Mouse (Mus musculus) heart, embryonic 13.5 days (tissue): ENCODE data around the gene Dock11. TPM values are rescaled to one million over a fixed set of nuclear protein-coding genes. Genes with fewer than 3 reads are reported as not detected.

Experiments used
- ATAC-seq: fragments of 200-750 bp; cut with Nextera tagmentation; 2 replicates; pipeline ENCODE4 v1.8.0; 2017; ENCODE audit warnings: moderate TSS enrichment; ENCODE audit not compliant: insufficient number of reproducible peaks, low FRiP score, low TSS enrichment; ENCODE audit errors: extremely low read depth
- H3K27ac ChIP-seq: fragments of 300-500 bp; sonication (generic); replicated peaks from 2 replicates; pipeline ENCODE4 v1.5.1; 2015; ENCODE audit warnings: moderate library complexity, mild to moderate bottlenecking, inconsistent platforms
- H3K27me3 ChIP-seq: fragments of 300-500 bp; sonication (generic); replicated peaks from 2 replicates; pipeline ENCODE4 v1.6.1; 2015; ENCODE audit warnings: mild to moderate bottlenecking, inconsistent platforms
- H3K36me3 ChIP-seq: fragments of 300-500 bp; sonication (generic); 2 replicates; pipeline ENCODE4 v1.6.1; 2015; ENCODE audit warnings: mild to moderate bottlenecking, inconsistent platforms
- H3K4me1 ChIP-seq: fragments of 300-500 bp; sonication (generic); 2 replicates; pipeline ENCODE4 v1.6.1; 2015; ENCODE audit warnings: inconsistent platforms
- H3K4me2 ChIP-seq: fragments of 300-500 bp; sonication (generic); 2 replicates; pipeline ENCODE4 v1.6.1; 2015; ENCODE audit warnings: inconsistent platforms, mild to moderate bottlenecking, moderate library complexity
- H3K4me3 ChIP-seq: fragments of 300-500 bp; sonication (generic); 2 replicates; pipeline ENCODE4 v1.5.1; 2015; ENCODE audit warnings: moderate library complexity, mild to moderate bottlenecking, inconsistent platforms
- H3K9ac ChIP-seq: fragments of 300-500 bp; sonication (generic); 2 replicates; pipeline ENCODE4 v1.6.1; 2015; ENCODE audit warnings: inconsistent platforms, mild to moderate bottlenecking, moderate library complexity
- H3K9me3 ChIP-seq: fragments of 300-500 bp; sonication (generic); 2 replicates; pipeline ENCODE4 v1.6.1; 2016; ENCODE audit warnings: inconsistent platforms
- WGBS: fragments of 180-500 bp; shearing (Covaris S2); methylation state at CpG from one replicate; pipeline ENCODE4 v1.1.7; 2015; ENCODE audit warnings: mixed read lengths; 5-methylcytosine and 5-hydroxymethylcytosine counted together
- polyA plus RNA-seq: library from polyadenylated mRNA; unstranded; fragments of >200 nt; fragmentation: Nextera tagmentation; extraction: Ambion mirVana; gene quantifications from 2 replicates; pipeline ENCODE4 v1.2.1, GENCODE M21; 2015

The Dock11 gene
- polyA plus RNA-seq, 1 experiment from 2014 or later: 7.2 TPM

GRCm38 (mm10) chrX:36031113-36031512 is 142.5 kb downstream of the Dock11 start:
- H3K27ac ChIP-seq: no peak overlapping the region
- no peaks in the 10 kb centered on the region for H3K27me3 ChIP-seq
- H3K4me2 ChIP-seq: no peak overlapping the region
- H3K9me3 ChIP-seq: no peaks in the 10 kb centered on the region
- no peaks in the 10 kb centered on the region; the same call in 1 of the 2 replicates for H3K36me3 ChIP-seq
- 72% methylated on average over 5 of the region's 5 CpGs for WGBS
- no peak overlapping the region for H3K9ac ChIP-seq
- H3K4me3 ChIP-seq: no peak overlapping the region
- no peak for ATAC-seq
- no peaks in the 10 kb centered on the region for H3K4me1 ChIP-seq

- WGBS: 82% methylated on average over 8 of the region's 8 CpGs
- H3K27me3 ChIP-seq: no peaks in the 10 kb centered on the region
- no peaks in the 10 kb centered on the region for H3K9me3 ChIP-seq
- peaks cover 10% of the 10 kb centered on the region for H3K36me3 ChIP-seq
- H3K4me3 ChIP-seq: no peak overlapping the region
- no peak overlapping the region for H3K9ac ChIP-seq
- H3K27ac ChIP-seq: no peak overlapping the region
- no peak for ATAC-seq
- no peaks in the 10 kb centered on the region for H3K4me1 ChIP-seq
- H3K4me2 ChIP-seq: no peak overlapping the region
Measured at GRCm38 (mm10) chrX:36034045-36034444, 145.4 kb downstream of the Dock11 start.

GRCm38 (mm10) chrX:36045731-36046130 is 157.1 kb downstream of the Dock11 start:
- H3K36me3 ChIP-seq: 0 out of 2 replicates have a peak, but pooled peaks cover 5% of the 10 kb centered on the region
- no peak for ATAC-seq
- H3K4me3 ChIP-seq: no peak overlapping the region
- H3K27me3 ChIP-seq: no peaks in the 10 kb centered on the region
- H3K9ac ChIP-seq: no peak overlapping the region
- H3K4me1 ChIP-seq: no peaks in the 10 kb centered on the region
- no peak overlapping the region for H3K4me2 ChIP-seq
- H3K9me3 ChIP-seq: no peaks in the 10 kb centered on the region
- H3K27ac ChIP-seq: no peak overlapping the region
- 66% methylated on average over 4 of the region's 4 CpGs for WGBS

- H3K36me3 ChIP-seq: no peaks in the 10 kb centered on the region
- WGBS: 55% methylated on average over 1 of the region's 1 CpGs
- no peak overlapping the region for H3K4me2 ChIP-seq
- H3K27ac ChIP-seq: no peak overlapping the region
- H3K9ac ChIP-seq: no peak overlapping the region
- no peaks in the 10 kb centered on the region for H3K9me3 ChIP-seq
- H3K4me3 ChIP-seq: no peak overlapping the region
- no peaks in the 10 kb centered on the region for H3K27me3 ChIP-seq
- H3K4me1 ChIP-seq: no peaks in the 10 kb centered on the region
- no peak for ATAC-seq
Measured at GRCm38 (mm10) chrX:36047451-36047850, 158.8 kb downstream of the Dock11 start.

GRCm38 (mm10) chrX:36050312-36050711 is 161.7 kb downstream of the Dock11 start:
- H3K4me2 ChIP-seq: no peak overlapping the region
- H3K27ac ChIP-seq: no peak overlapping the region
- no peaks in the 10 kb centered on the region for H3K9me3 ChIP-seq
- H3K4me1 ChIP-seq: no peaks in the 10 kb centered on the region
- H3K4me3 ChIP-seq: no peak overlapping the region
- H3K27me3 ChIP-seq: no peaks in the 10 kb centered on the region
- H3K36me3 ChIP-seq: no peaks in the 10 kb centered on the region
- no peak overlapping the region for H3K9ac ChIP-seq
- no peak for ATAC-seq

- no peaks in the 10 kb centered on the region for H3K4me1 ChIP-seq
- 61% methylated on average over 2 of the region's 2 CpGs for WGBS
- H3K9me3 ChIP-seq: no peaks in the 10 kb centered on the region
- H3K4me3 ChIP-seq: no peak overlapping the region
- H3K9ac ChIP-seq: no peak overlapping the region
- no peak overlapping the region for H3K4me2 ChIP-seq
- H3K36me3 ChIP-seq: no peaks in the 10 kb centered on the region
- no peak for ATAC-seq
- no peak overlapping the region for H3K27ac ChIP-seq
- no peaks in the 10 kb centered on the region for H3K27me3 ChIP-seq
Measured at GRCm38 (mm10) chrX:36073997-36074396, 185.4 kb downstream of the Dock11 start.

- Histone ChIP-seq H3K27me3 (no peaks in the 10 kb centered on the region), H3K4me1 (no peaks in the 10 kb centered on the region), H3K9ac (no peak overlapping the region), H3K9me3 (no peaks in the 10 kb centered on the region), H3K27ac (no peak overlapping the region), H3K4me2 (no peak overlapping the region), H3K36me3 (no peaks in the 10 kb centered on the region), H3K4me3 (no peak overlapping the region)
- 63% methylated on average over 4 of the region's 4 CpGs for WGBS
- ATAC-seq: no peak
Measured at GRCm38 (mm10) chrX:36077164-36077563, 188.5 kb downstream of the Dock11 start.

GRCm38 (mm10) chrX:36082917-36083316 is 194.3 kb downstream of the Dock11 start:
- WGBS: 59% methylated on average over 1 of the region's 1 CpGs
- no peak for ATAC-seq
- Histone ChIP-seq H3K27ac (no peak overlapping the region), H3K9ac (no peak overlapping the region), H3K9me3 (no peaks in the 10 kb centered on the region), H3K4me2 (no peak overlapping the region), H3K4me1 (no peaks in the 10 kb centered on the region), H3K4me3 (no peak overlapping the region), H3K36me3 (no peaks in the 10 kb centered on the region), H3K27me3 (no peaks in the 10 kb centered on the region)

GRCm38 (mm10) chrX:36088464-36089256 is 200.0 kb downstream of the Dock11 start:
- H3K9ac ChIP-seq: no peak overlapping the region
- ATAC-seq: no peak
- no peak overlapping the region for H3K4me3 ChIP-seq
- no peaks in the 10 kb centered on the region for H3K9me3 ChIP-seq
- H3K4me2 ChIP-seq: no peak overlapping the region
- no peaks in the 10 kb centered on the region for H3K4me1 ChIP-seq
- WGBS: 74% methylated on average over 6 of the region's 6 CpGs
- no peak overlapping the region for H3K27ac ChIP-seq
- no peaks in the 10 kb centered on the region for H3K27me3 ChIP-seq
- no peaks in the 10 kb centered on the region for H3K36me3 ChIP-seq

GRCm38 (mm10) chrX:36100883-36101282 is 212.3 kb downstream of the Dock11 start:
- peaks cover 4% of the 10 kb centered on the region; the same call in 1 of the 2 replicates for H3K9me3 ChIP-seq
- H3K4me2 ChIP-seq: no peak overlapping the region
- H3K4me1 ChIP-seq: 0 out of 2 replicates have a peak, but pooled peaks cover 5% of the 10 kb centered on the region
- no peak for ATAC-seq
- no peak overlapping the region for H3K4me3 ChIP-seq
- no peak overlapping the region for H3K27ac ChIP-seq
- 77% methylated on average over 1 of the region's 1 CpGs for WGBS
- H3K36me3 ChIP-seq: no peaks in the 10 kb centered on the region
- no peaks in the 10 kb centered on the region for H3K27me3 ChIP-seq
- no peak overlapping the region for H3K9ac ChIP-seq

GRCm38 (mm10) chrX:36101318-36101717 is 212.7 kb downstream of the Dock11 start:
- Histone ChIP-seq H3K4me1 (0 out of 2 replicates have a peak, but pooled peaks cover 5% of the 10 kb centered on the region), H3K36me3 (no peaks in the 10 kb centered on the region), H3K9ac (no peak overlapping the region), H3K27ac (no peak overlapping the region), H3K4me3 (no peak overlapping the region), H3K27me3 (no peaks in the 10 kb centered on the region), H3K9me3 (peaks cover 4% of the 10 kb centered on the region; the same call in 1 of the 2 replicates), H3K4me2 (no peak overlapping the region)
- no peak for ATAC-seq
- WGBS: 65% methylated on average over 3 of the region's 3 CpGs

GRCm38 (mm10) chrX:36108601-36109000 is 220.0 kb downstream of the Dock11 start:
- WGBS: 35% methylated on average over 3 of the region's 3 CpGs
- H3K27ac ChIP-seq: no peak overlapping the region
- no peak overlapping the region for H3K9ac ChIP-seq
- no peaks in the 10 kb centered on the region for H3K9me3 ChIP-seq
- no peak for ATAC-seq
- no peaks in the 10 kb centered on the region for H3K27me3 ChIP-seq
- no peaks in the 10 kb centered on the region for H3K36me3 ChIP-seq
- no peak overlapping the region for H3K4me3 ChIP-seq
- 0 out of 2 replicates have a peak, but pooled peaks cover 9% of the 10 kb centered on the region for H3K4me1 ChIP-seq
- no peak overlapping the region for H3K4me2 ChIP-seq
